Mouse (Mus musculus) cerebellum, adult 2 months (tissue): ENCODE results near the gene Il9r.

Experiments
- CTCF ChIP-seq: fragments of 200-500 bp; IDR thresholded peaks from 2 replicates; pipeline ENCODE4 v1.5.1; 2011; ENCODE audit warnings: low read depth, mild to moderate bottlenecking, control low read depth, low read length, moderate library complexity, borderline replicate concordance; ENCODE audit not compliant: insufficient read depth
- POLR2A ChIP-seq: fragments of 200-500 bp; IDR thresholded peaks from 2 replicates; pipeline ENCODE4 v1.6.1; 2011; ENCODE audit warnings: low read length, control low read depth, borderline replicate concordance; ENCODE audit not compliant: insufficient read depth

DNA sequence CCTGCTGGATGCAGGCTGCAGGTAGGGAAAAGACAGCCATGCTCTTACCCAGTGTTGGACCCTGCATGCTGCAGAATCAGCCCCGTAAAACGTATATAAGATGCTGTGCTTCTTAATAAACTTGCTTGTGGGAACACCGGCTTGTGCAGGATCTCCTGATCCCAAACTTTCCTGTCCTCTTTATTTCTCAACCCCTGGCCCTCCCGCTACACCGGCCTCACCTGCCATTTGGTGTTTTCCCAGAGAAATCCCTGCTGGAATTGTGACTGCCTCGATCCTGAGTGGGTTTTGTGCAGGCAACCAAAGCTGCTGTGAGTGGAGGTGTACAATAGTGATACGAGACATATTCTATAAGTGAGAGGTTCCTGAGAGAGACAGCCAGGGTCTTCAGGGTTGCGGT is 15.6 kb downstream of the Il9r start:
- TF ChIP-seq CTCF (no peak), POLR2A (no peak)
